Mouse (Mus musculus) erythroblast, embryonic 14.5 days (primary cell): ENCODE results near the gene Pa2g4. TPM values are rescaled to one million over a fixed set of nuclear protein-coding genes. Genes with fewer than 3 reads are reported as not detected.

Experiments
- H3K27me3 ChIP-seq: 2 replicates; pipeline ENCODE4 v1.6.1; 2012; ENCODE audit warnings: inconsistent platforms; ENCODE audit not compliant: control insufficient read depth
- H3K36me3 ChIP-seq: 2 replicates; pipeline ENCODE4 v1.6.1; 2012; ENCODE audit warnings: mild to moderate bottlenecking, inconsistent platforms; ENCODE audit not compliant: control insufficient read depth
- H3K4me1 ChIP-seq: 2 replicates; pipeline ENCODE4 v1.6.1; 2012; ENCODE audit warnings: inconsistent platforms; ENCODE audit not compliant: control insufficient read depth
- H3K4me3 ChIP-seq: replicated peaks from 2 replicates; pipeline ENCODE3; 2012; ENCODE audit warnings: moderate library complexity, mild to moderate bottlenecking, inconsistent platforms
- H3K9me3 ChIP-seq: 2 replicates; pipeline ENCODE4 v1.6.1; 2012; ENCODE audit warnings: low read length, inconsistent platforms, mixed read lengths; ENCODE audit not compliant: control insufficient read depth
- GATA1 ChIP-seq: IDR thresholded peaks from 2 replicates; pipeline ENCODE4 v1.6.1; 2012; ENCODE audit warnings: low read length, inconsistent platforms, mixed read lengths
- TAL1 ChIP-seq: IDR thresholded peaks from 3 replicates; pipeline ENCODE4 v1.6.1; 2012; ENCODE audit warnings: low read length, inconsistent platforms, mixed read lengths
- polyA plus RNA-seq: library from polyadenylated mRNA; stranded (reverse); fragments of >175 nt; gene quantifications from 2 replicates; pipeline ENCODE4 v1.2.3, GENCODE M21; 2012

Gene Pa2g4
- polyA plus RNA-seq, 1 experiment = 39.3 TPM

DNA sequence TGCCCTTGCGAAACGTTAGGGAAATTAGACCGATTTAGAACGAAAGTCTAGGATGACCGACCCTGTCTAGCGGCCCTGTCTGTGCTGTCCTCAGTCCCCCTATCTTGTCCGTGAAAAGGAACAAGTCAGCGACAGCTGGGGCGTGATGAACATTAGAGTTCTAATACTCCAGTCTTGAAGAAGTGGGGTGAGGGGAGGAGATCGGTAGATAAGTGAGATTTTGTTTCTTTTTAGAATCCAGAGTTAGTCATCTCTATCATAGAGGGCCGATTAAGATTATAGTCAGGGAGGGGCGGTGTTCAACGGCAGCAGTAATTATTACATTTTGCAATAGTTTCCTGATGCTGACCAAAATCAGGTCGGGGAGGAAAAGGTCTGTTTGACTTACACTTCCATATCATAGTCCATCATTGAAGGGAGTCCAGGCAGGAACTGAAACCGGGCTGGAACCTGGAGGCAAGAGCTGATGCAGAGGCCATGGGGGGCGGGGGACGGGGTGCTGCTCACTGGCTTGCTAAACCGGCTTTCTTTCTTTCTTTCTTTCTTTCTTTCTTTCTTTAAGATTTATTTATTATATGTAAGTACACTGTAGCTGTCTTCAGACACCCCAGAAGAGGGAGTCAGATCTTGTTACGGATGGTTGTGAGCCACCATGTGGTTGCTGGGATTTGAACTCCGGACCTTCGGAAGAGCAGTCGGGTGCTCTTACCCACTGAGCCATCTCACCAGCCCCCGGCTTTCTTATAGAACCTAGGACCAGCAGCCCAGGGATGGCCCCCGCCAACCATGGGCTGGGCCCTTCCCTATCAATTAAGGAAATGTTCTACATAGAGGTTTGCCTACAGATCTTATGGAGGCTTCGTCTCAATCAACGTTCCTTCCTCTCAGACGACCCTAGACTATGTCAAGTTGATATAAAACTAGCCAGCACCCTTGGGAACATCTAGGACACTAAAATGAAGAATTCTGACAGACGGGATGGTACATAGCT lies 39.1 kb downstream of the Pa2g4 start:
- Histone ChIP-seq H3K9me3 (no peaks in the 10 kb centered on the region), H3K4me1 (peaks cover 37% of the 10 kb centered on the region), H3K4me3 (peak overlapping the region; percentile 77), H3K27me3 (peaks cover 12% of the 10 kb centered on the region), H3K36me3 (peaks cover 13% of the 10 kb centered on the region)
- no peak for TF ChIP-seq TAL1
- peak; percentile 36; the same call in 1 of the 2 replicates for TF ChIP-seq GATA1

DNA sequence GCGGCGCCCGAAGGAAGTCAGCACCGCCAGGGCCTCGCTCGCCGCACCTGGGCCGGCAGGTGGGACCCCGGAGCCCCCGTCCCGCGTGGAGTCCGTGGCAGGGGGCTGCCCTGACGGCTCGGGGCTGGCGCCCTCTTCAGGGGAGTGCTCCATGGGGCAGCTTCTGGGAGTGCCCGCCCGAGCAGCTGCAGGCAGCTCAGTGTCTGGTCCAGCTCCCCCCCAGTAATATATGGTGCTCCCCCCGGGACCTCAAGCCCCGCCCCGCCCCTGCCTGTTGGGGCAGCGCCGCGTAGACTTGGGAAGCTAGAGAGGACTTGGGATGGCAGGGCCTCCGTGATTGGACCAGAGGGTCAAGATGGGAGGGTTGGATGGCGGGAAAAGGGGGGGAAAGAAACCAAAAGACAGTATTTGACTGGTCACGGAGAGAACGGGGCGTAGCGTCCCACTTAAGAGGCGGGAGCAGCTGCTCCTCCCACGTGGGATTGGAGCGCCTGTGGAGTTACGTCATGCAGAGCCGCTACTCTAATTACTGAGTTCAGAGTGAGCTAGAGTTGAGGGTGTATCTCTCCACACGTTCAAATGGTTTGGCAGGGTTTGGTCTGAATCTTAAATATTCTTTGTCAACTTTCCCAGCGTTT lies 40.0 kb downstream of the Pa2g4 start, which contains the start of gene Esyt1:
Esyt1 (minus strand) TSS at position 201 of the 638 bp plus-strand sequence.
- H3K36me3 ChIP-seq = peaks cover 21% of the 10 kb centered on the region
- H3K4me3 ChIP-seq = peak within 1 kb of the TSS; percentile 77
- H3K27me3 ChIP-seq = peaks cover 9% of the 10 kb centered on the region
- no peaks in the 10 kb centered on the region for H3K9me3 ChIP-seq
- no peak for TF ChIP-seq TAL1
- TF ChIP-seq GATA1 = no peak
- peaks cover 37% of the 10 kb centered on the region for H3K4me1 ChIP-seq

DNA sequence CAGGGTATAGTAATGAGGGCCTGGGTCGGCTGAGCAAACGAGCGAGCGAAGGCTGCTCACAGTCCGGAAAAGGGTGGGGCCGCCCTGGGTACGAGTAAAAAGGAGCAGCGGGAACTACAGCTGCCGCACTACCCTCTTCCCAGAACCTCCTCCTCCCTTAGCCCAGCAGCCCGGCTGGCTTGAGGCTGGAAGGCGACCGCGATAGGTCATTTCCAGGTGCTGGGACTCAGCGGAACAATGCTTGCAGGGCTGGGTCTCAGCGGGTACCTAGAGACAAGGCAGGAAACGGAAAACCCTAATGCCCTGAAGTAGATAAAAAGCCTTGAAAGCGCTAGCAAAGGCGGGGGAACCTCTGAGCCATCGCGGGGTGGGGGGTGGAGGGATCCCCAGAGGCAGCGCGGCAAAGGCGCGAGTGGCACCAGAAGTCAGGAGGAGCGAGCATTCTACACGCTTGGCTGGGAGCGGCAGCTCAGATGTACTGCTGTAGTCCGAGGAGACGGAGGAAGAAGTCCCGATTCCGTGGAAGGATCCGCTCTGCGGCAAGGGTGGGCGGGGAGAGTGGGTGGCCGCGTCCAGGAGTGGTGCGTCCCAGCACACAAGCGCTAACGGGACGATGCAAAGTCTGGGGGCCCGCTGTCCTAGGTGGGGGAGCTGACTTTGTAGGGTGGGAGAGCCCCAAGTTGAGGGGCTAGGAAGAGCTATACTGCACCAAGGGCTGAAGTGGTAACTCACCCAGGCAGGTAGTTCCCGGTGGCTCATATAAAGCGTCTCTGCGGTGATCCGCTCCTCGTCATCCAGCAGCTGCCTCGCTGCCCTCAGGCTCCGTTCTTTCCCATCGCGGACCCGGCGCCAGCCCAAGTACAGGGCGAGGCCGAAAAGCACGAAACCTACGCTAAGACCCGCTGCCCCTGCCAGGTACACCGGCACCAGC lies 40.8 kb downstream of the Pa2g4 start:
- Histone ChIP-seq H3K36me3 (peaks cover 29% of the 10 kb centered on the region), H3K4me3 (peak overlapping the region; percentile 77)
- TF ChIP-seq GATA1 = no peak
- no peak for TF ChIP-seq TAL1

GRCm38 (mm10) chr10:128524111-128524731 lies 41.6 kb downstream of the Pa2g4 start:
- peaks cover 8% of the 10 kb centered on the region for H3K27me3 ChIP-seq
- H3K9me3 ChIP-seq = no peaks in the 10 kb centered on the region
- peak overlapping the region; percentile 77 for H3K4me3 ChIP-seq
- H3K36me3 ChIP-seq = peaks cover 36% of the 10 kb centered on the region
- TF ChIP-seq GATA1 = no peak
- TF ChIP-seq TAL1 = no peak
- H3K4me1 ChIP-seq = peaks cover 37% of the 10 kb centered on the region

More for the DNA sequence above, 40.8 kb downstream of the Pa2g4 start:
- Histone ChIP-seq H3K9me3 (no peaks in the 10 kb centered on the region), H3K4me1 (peaks cover 37% of the 10 kb centered on the region), H3K27me3 (peaks cover 8% of the 10 kb centered on the region)

GRCm38 (mm10) chr10:128522351-128522750 lies 43.4 kb downstream of the Pa2g4 start:
- H3K4me1 ChIP-seq = peaks cover 38% of the 10 kb centered on the region
- H3K9me3 ChIP-seq = no peaks in the 10 kb centered on the region
- peaks cover 52% of the 10 kb centered on the region for H3K36me3 ChIP-seq
- H3K27me3 ChIP-seq = peaks cover 8% of the 10 kb centered on the region
- H3K4me3 ChIP-seq = no peak overlapping the region
- TF ChIP-seq TAL1 = no peak
- TF ChIP-seq GATA1 = no peak

GRCm38 (mm10) chr10:128520591-128520990 lies 45.2 kb downstream of the Pa2g4 start:
- Histone ChIP-seq H3K4me3 (no peak overlapping the region), H3K36me3 (peaks cover 69% of the 10 kb centered on the region), H3K9me3 (no peaks in the 10 kb centered on the region), H3K27me3 (peaks cover 8% of the 10 kb centered on the region), H3K4me1 (peaks cover 44% of the 10 kb centered on the region)
- no peak for TF ChIP-seq GATA1
- TF ChIP-seq TAL1 = no peak

GRCm38 (mm10) chr10:128518833-128519232 lies 47.0 kb downstream of the Pa2g4 start:
- Histone ChIP-seq H3K36me3 (peaks cover 80% of the 10 kb centered on the region), H3K4me3 (no peak overlapping the region), H3K9me3 (no peaks in the 10 kb centered on the region), H3K4me1 (peaks cover 35% of the 10 kb centered on the region), H3K27me3 (no peaks in the 10 kb centered on the region)
- TF ChIP-seq GATA1 = no peak
- no peak for TF ChIP-seq TAL1

DNA sequence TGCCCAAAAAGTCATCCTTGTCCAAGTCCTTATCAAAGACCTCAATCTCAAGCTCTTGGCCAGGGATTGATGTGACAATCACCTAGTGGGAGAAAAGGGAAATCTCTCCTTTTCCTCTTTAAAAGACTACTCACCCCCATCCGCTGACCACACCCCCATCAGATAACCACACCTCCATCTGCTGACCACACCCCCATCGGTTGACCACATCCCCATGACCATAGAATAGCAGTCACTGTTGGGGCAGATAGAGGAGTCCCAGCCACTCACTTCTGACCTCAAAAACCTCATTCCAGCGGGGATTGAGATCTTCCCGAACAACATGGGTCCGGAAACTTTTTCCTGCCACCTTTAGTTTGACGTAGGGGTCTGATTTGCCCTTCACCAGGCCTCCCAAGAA lies 49.1 kb downstream of the Pa2g4 start:
- no peaks in the 10 kb centered on the region for H3K9me3 ChIP-seq
- peak; percentile 69 for TF ChIP-seq GATA1
- TF ChIP-seq TAL1 = no peak
- H3K4me1 ChIP-seq = peaks cover 36% of the 10 kb centered on the region
- no peak overlapping the region for H3K4me3 ChIP-seq
- peaks cover 80% of the 10 kb centered on the region for H3K36me3 ChIP-seq
- no peaks in the 10 kb centered on the region for H3K27me3 ChIP-seq
